In the genomic region with DNA sequence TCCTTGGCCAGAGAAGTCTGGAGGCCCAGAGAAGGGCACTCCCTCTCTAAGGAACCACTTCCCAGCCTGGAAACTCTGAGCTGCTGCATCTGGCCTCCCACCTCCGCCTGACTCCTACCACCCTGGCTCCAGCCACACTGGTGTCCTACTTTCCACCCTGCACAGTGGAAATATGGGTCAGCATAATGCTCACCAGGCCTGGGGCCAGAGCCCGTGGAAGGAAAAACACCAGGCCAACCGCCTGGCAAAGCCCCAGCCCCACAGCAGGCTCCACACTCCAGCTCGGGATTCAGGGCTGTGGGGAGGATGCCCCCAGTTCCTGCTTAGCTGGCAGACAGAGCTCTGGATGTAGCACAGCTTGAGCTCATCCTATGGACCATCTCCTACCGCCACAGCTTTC, we compare ENCODE assay signal across 9 mouse cellular contexts. TPM values are rescaled to one million over a fixed set of nuclear protein-coding genes. Genes with fewer than 3 reads are reported as not detected.
DNase-seq lines count a peak whose midpoint lies in the region; ATAC-seq and TF ChIP-seq lines count a peak whose summit lies in the region.
"Had no signal": no experiment of that assay in that cellular context is flagged by ENCODE, and none has a peak within 500 bp of the region (broad histone marks: within the 10 kb centered on the region; RNA-seq: fewer than 3 reads in every experiment).

No protein-coding gene starts in this region.

- no peaks in the 10 kb centered on the region for H3K27me3 ChIP-seq in heart, embryonic 11.5 days (ENCODE audit: control insufficient read depth, insufficient read depth, low read length)
- H3K27me3 ChIP-seq: midbrain, embryonic 12.5 days had no signal

- H3K4me3 ChIP-seq in heart, embryonic 11.5 days (ENCODE audit: low read depth, low read length): no peak overlapping the region
- no peak overlapping the region for H3K4me3 ChIP-seq in left cerebral cortex, adult 2 months
- H3K4me3 ChIP-seq: midbrain, embryonic 12.5 days had no signal

- DNase-seq in left cerebral cortex, adult 18-20 months (ENCODE audit: low spot score in 2 of 2): peak; percentile 56 to 81
- no peak for DNase-seq in left cerebral cortex, adult 11 months (ENCODE audit: low spot score)
- peak; percentile 86 for DNase-seq in cerebellum, adult 9-11 months
- peak; percentile 60 to 71 for DNase-seq in left cerebral cortex, adult 2 months (ENCODE audit: extremely low spot score in 1 of 2, low spot score in 2 of 2)
- peak; percentile 29 for DNase-seq in right cerebral cortex, postnatal 4 days
- DNase-seq in spleen, postnatal 4 days (ENCODE audit: low spot score in 2 of 2): no peak

- TF ChIP-seq CTCF in left cerebral cortex, adult 2 months (IDR thresholded peaks at IDR 0.05): no peak

- ATAC-seq in heart, embryonic 11.5 days (replicated peaks; ENCODE audit: insufficient number of reproducible peaks, low FRiP score, low TSS enrichment): peak; percentile 60
- ATAC-seq in monocyte, adult 5-6 weeks (replicated peaks; ENCODE audit: insufficient number of reproducible peaks, low FRiP score, low TSS enrichment, poor library complexity, severe bottlenecking): no peak

- H3K4me2 ChIP-seq in heart, embryonic 11.5 days: no peak overlapping the region
- H3K4me2 ChIP-seq: midbrain, embryonic 12.5 days had no signal

- intact Hi-C loops in left cerebral cortex, adult 2 months (cut with DNase I): no loop called here

- peak overlapping the region; percentile 22; the same call in 1 of the 2 replicates for H3K27ac ChIP-seq in heart, embryonic 11.5 days (ENCODE audit: low read depth, low read length)
- peak overlapping the region; percentile 44; the same call in 1 of the 2 replicates for H3K27ac ChIP-seq in left cerebral cortex, adult 2 months
- H3K27ac ChIP-seq: midbrain, embryonic 12.5 days had no signal

- no peak overlapping the region for H3K9ac ChIP-seq in heart, embryonic 11.5 days (ENCODE audit: low read depth, low read length)
- H3K9ac ChIP-seq: midbrain, embryonic 12.5 days had no signal

- peaks cover 47% of the 10 kb centered on the region for H3K4me1 ChIP-seq in heart, embryonic 11.5 days (ENCODE audit: control insufficient read depth, insufficient read depth, low read length)
- H3K4me1 ChIP-seq: midbrain, embryonic 12.5 days had no signal

- H3K36me3 ChIP-seq in heart, embryonic 11.5 days (ENCODE audit: control insufficient read depth, insufficient read depth, low read length): no peaks in the 10 kb centered on the region
- H3K36me3 ChIP-seq: midbrain, embryonic 12.5 days had no signal

- WGBS in heart, embryonic 11.5 days (ENCODE audit: insufficient replicate concordance): 53% methylated on average over 5 of the region's 5 CpGs

- H3K9me3 ChIP-seq in heart, embryonic 11.5 days (replicated peaks; ENCODE audit: control insufficient read depth, low read length): no peaks in the 10 kb centered on the region
- H3K9me3 ChIP-seq: midbrain, embryonic 12.5 days had no signal

RNA-seq across cellular contexts. Expression of a gene that starts 10.2 kb away (rescaled TPM):
- under 1 TPM; 0.28 to 0.52 TPM for total RNA-seq in left cerebral cortex, adult 18-20 months (2021)
- 43.9 and 51.6 TPM in 2 replicates for polyA plus RNA-seq in heart, embryonic 11.5 days (2014; fragmentation: Nextera tagmentation; extraction: Ambion mirVana)
- total RNA-seq in left cerebral cortex, adult 2 months (2021): under 1 TPM in 1 of 2 experiments, not detected in 1; 0.56 TPM
- not detected in 3 replicates for total RNA-seq in monocyte, adult 5-6 weeks (2017)

RNA-seq across cellular contexts. Expression of a gene that starts 46.4 kb away (rescaled TPM):
- 100 to 1,000 TPM; 340 to 348 TPM for total RNA-seq in left cerebral cortex, adult 18-20 months (2021)
- polyA plus RNA-seq in heart, embryonic 11.5 days (2014; fragmentation: Nextera tagmentation; extraction: Ambion mirVana): 232 and 274 TPM in 2 replicates
- total RNA-seq in left cerebral cortex, adult 2 months (2021): 100 to 1,000 TPM; 315 to 319 TPM
- 106 to 143 TPM (median 135 TPM) in 3 replicates for total RNA-seq in monocyte, adult 5-6 weeks (2017)

Comparison
In these comparisons a context has a peak if more than half of its experiments do, and no peak if none do; other contexts are left out.
1. DNase-seq: peak in left cerebral cortex, adult 18-20 months (2 of 2), cerebellum, adult 9-11 months (single experiment), left cerebral cortex, adult 2 months (2 of 2) and right cerebral cortex, postnatal 4 days (single experiment); none in left cerebral cortex, adult 11 months (single experiment) and spleen, postnatal 4 days (0 of 2).